Mouse (Mus musculus): ENCODE measurements around the gene Dynlrb2. TPM values are rescaled to one million over a fixed set of nuclear protein-coding genes. Genes with fewer than 3 reads are reported as not detected.

The Dynlrb2 gene
- 10.5 and 13.2 TPM in 2 replicates for polyA plus RNA-seq (2012; rRNA removed)

GRCm38 (mm10) chr8:116504477-116505120, at the start of gene Dynlrb2:
TSS of gene Dynlrb2 (plus strand) at chr8:116504974.

Other genes with a start within 250 kb of the Dynlrb2 start
- gene Cdyl2, start 228.0 kb downstream of the Dynlrb2 start, polyA plus RNA-seq (2012; rRNA removed), result 2.0 and 2.7 TPM in 2 replicates

Data from central nervous system, embryonic 14 days (tissue).